Mouse (Mus musculus) limb, embryonic 11.5 days (tissue): ENCODE measurements around the gene Gm9972. TPM values are rescaled to one million over a fixed set of nuclear protein-coding genes. Genes with fewer than 3 reads are reported as not detected.

Experiments used
- ATAC-seq: fragments of 200-750 bp; cut with Nextera tagmentation; 2 replicates; pipeline ENCODE4 v1.8.0; 2017; ENCODE audit warnings: low read depth; ENCODE audit not compliant: insufficient number of reproducible peaks, low FRiP score, low TSS enrichment
- DNase-seq: peaks from one replicate; pipeline ENCODE4 v3.0.0-alpha.2; 2015; ENCODE audit warnings: low spot score
- H3K27ac ChIP-seq: fragments of 300-500 bp; sonication (generic); replicated peaks from 2 replicates; pipeline ENCODE4 v1.5.1; 2014; ENCODE audit warnings: low read depth, mild to moderate bottlenecking, low read length
- H3K27me3 ChIP-seq: fragments of 300-500 bp; sonication (generic); 2 replicates; pipeline ENCODE4 v1.6.1; 2014; ENCODE audit warnings: mild to moderate bottlenecking, low read length, mixed read lengths; ENCODE audit not compliant: control insufficient read depth, insufficient read depth
- H3K36me3 ChIP-seq: fragments of 300-500 bp; sonication (generic); 2 replicates; pipeline ENCODE4 v1.6.1; 2014; ENCODE audit warnings: mild to moderate bottlenecking, low read length, moderate library complexity, mixed read lengths; ENCODE audit not compliant: control insufficient read depth, insufficient read depth
- H3K4me1 ChIP-seq: fragments of 300-500 bp; sonication (generic); 2 replicates; pipeline ENCODE4 v1.6.1; 2014; ENCODE audit warnings: low read length, mixed read lengths; ENCODE audit not compliant: control insufficient read depth, insufficient read depth
- H3K4me2 ChIP-seq: fragments of 300-500 bp; sonication (generic); 2 replicates; pipeline ENCODE4 v1.6.1; 2014; ENCODE audit warnings: low read depth, mild to moderate bottlenecking, moderate library complexity; ENCODE audit not compliant: severe bottlenecking
- H3K4me3 ChIP-seq: fragments of 300-500 bp; sonication (generic); 2 replicates; pipeline ENCODE4 v1.5.1; 2014; ENCODE audit warnings: low read depth, low read length
- H3K9ac ChIP-seq: fragments of 300-500 bp; sonication (generic); 2 replicates; pipeline ENCODE4 v1.6.1; 2014; ENCODE audit warnings: mild to moderate bottlenecking, low read length
- H3K9me3 ChIP-seq: fragments of 300-500 bp; sonication (generic); 2 replicates; pipeline ENCODE4 v1.6.1; 2016; ENCODE audit warnings: low read length; ENCODE audit not compliant: control insufficient read depth
- WGBS: fragments of 180-500 bp; shearing (Covaris S2); extraction: QIAGEN DNeasy Blood & Tissue Kit; methylation state at CpG from one replicate; pipeline ENCODE4 v1.1.7; 2014; 5-methylcytosine and 5-hydroxymethylcytosine counted together
- polyA plus RNA-seq: library from polyadenylated mRNA; unstranded; fragments of >200 nt; fragmentation: Nextera tagmentation; extraction: Ambion mirVana; gene quantifications from 2 replicates; pipeline ENCODE4 v1.2.1, GENCODE M21; 2014

Gm9972 gene
- polyA plus RNA-seq, 1 experiment from 2014 or later = not detected

DNA sequence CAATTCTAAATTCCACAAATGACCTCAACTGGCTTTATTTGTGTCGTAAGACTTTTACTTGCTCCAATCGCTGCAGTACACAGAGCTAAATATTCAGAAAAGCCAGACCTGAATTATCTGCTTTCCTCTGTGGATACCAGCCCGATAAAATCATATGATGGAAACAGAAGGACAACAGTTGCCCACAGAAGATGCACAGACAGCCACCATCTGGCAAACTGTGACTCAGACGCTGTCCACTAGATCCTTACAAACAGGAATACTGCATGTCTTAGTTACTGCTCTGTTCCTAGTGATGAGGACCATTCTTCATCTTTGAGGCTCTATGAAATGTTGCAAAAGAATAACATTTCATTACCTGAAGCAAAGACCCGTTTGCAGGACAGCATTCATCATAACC is 19.4 kb downstream of the Gm9972 start:
- WGBS = 89% methylated on average over 5 of the region's 5 CpGs
- H3K4me1 ChIP-seq = no peaks in the 10 kb centered on the region

DNA sequence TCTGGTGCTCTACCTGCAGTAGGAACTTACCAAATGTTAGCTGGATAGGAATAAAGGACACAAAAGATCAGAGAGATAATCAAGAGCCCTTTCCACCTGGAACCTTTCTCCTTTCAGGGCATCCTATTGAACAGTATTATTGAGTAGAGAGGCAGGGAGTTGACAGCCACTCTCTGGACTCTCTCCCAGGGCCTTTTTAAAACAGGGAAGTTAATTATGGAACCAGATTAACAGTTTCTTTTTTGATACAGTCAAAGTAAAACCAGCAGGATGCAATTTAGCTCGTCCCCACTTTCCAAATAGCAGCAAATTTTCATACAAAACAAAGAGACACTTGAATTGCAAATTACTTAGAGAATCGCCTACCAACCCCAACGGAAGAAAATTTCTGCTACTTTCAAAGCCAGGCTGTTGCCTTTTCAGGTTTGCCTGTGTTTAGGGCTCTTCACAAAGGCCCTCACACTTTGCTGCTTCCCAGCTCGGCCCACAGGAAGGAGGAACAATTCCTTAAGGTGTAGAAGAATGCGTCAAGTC is 24.0 kb downstream of the Gm9972 start:
- ATAC-seq (no peak), DNase-seq (no peak)
- no peak overlapping the region for H3K4me3 ChIP-seq
- no peaks in the 10 kb centered on the region for H3K4me1 ChIP-seq
- H3K9ac ChIP-seq = no peak overlapping the region
- WGBS = 35% methylated on average over 5 of the region's 5 CpGs
- no peak overlapping the region for H3K27ac ChIP-seq
- no peaks in the 10 kb centered on the region for H3K36me3 ChIP-seq
- H3K27me3 ChIP-seq = no peaks in the 10 kb centered on the region
- H3K9me3 ChIP-seq = no peaks in the 10 kb centered on the region
- no peak overlapping the region for H3K4me2 ChIP-seq

More for the DNA sequence above, 19.4 kb downstream of the Gm9972 start:
- no peaks in the 10 kb centered on the region for H3K27me3 ChIP-seq
- H3K4me3 ChIP-seq = no peak overlapping the region
- H3K4me2 ChIP-seq = no peak overlapping the region
- ATAC-seq = no peak
- no peak for DNase-seq
- no peaks in the 10 kb centered on the region for H3K9me3 ChIP-seq
- no peak overlapping the region for H3K9ac ChIP-seq
- no peaks in the 10 kb centered on the region for H3K36me3 ChIP-seq
- H3K27ac ChIP-seq = no peak overlapping the region

DNA sequence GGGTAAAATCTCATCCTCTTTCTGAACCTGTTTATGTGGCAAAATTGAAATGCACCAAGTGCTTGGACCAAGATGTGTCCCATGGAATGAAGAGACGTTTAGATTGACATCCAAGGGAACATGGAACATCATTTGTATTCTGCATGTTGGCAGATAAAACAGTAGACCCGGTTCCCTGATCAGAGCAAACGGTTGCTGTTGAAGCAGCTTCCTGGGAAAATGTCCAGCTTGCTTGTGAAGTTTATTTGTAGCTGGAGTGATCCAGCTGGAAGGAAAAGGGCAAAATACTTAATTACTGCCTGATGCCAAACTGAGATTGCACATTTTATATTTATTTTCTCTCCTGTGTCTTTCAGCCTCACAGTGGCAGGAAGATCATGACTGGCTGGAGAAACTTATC is 26.7 kb downstream of the Gm9972 start:
- no peak overlapping the region for H3K27ac ChIP-seq
- no peak for DNase-seq
- H3K4me1 ChIP-seq = no peaks in the 10 kb centered on the region
- no peak overlapping the region for H3K4me3 ChIP-seq
- WGBS = 82% methylated on average over 3 of the region's 3 CpGs
- no peaks in the 10 kb centered on the region for H3K27me3 ChIP-seq
- no peak overlapping the region for H3K9ac ChIP-seq
- H3K4me2 ChIP-seq = no peak overlapping the region
- no peaks in the 10 kb centered on the region for H3K9me3 ChIP-seq
- no peak for ATAC-seq
- no peaks in the 10 kb centered on the region for H3K36me3 ChIP-seq

DNA sequence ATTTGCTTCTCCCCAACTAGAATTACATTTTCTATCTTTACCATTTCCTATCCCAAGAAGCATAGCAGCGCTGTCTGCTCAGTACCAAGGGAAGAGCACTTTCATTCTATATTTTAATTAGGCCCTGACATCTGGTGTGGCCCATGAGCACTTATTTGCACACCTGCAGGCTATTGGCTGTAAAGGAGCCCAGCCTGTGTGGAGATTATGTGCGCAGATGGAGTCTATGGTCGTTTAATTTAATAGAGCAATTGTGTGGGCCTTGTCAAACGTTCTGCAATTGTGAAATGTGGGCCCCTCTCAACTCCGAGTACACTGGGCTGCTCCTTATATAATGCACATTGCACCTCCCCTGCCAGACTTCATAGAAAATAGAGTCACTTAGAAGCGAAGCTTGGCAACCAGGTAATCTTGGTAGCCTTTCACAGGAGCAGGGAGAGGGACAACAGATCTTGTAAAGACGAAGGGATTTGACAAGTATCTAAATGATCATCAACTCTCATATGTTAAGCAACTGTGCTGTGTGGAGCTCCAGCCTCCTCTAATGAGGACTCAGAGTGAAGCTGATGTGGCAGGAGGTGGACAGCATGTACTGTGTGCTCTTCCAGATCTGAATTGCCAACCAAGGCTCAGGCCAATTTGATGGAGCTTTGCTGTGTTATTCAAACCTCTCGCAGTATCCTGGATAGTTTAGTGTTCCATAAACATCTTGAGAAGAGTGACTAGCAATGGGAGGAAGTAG is 50.9 kb downstream of the Gm9972 start:
- Histone ChIP-seq H3K27ac (peak overlapping the region; percentile 9; the same call in 1 of the 2 replicates), H3K4me3 (no peak overlapping the region), H3K4me2 (no peak overlapping the region), H3K9me3 (no peaks in the 10 kb centered on the region), H3K4me1 (no peaks in the 10 kb centered on the region), H3K9ac (no peak overlapping the region), H3K27me3 (no peaks in the 10 kb centered on the region), H3K36me3 (no peaks in the 10 kb centered on the region)
- WGBS = 45% methylated on average over 8 of the region's 8 CpGs
- ATAC-seq = peak; percentile 75; the same call in 1 of the 2 replicates
- DNase-seq = peak; percentile 29

Other genes with a start within 250 kb of the Gm9972 start
- 0.23 and 0.32 TPM in 2 replicates for gene Atp10b, start 114.1 kb downstream of the Gm9972 start, polyA plus RNA-seq